Mouse (Mus musculus) CH12.LX (cell line): ENCODE results near the gene Cyth3.

Experiments
- CHD1 ChIP-seq: IDR thresholded peaks from 2 replicates; pipeline ENCODE4 v1.6.1; 2012; ENCODE audit warnings: low read depth, low read length, improper control_type of control experiment, inconsistent platforms
- CTCF ChIP-seq, 2 experiments: IDR thresholded peaks in 1 of 2; conservative IDR thresholded peaks in 1 of 2; 2 replicates each; pipeline ENCODE4 v1.5.1; 2011 to 2012; ENCODE audit warnings: low read depth in 2 of 2, low read length in 2 of 2, improper control_type of control experiment in 1 of 2, inconsistent platforms in 1 of 2, mild to moderate bottlenecking in 1 of 2, moderate library complexity in 1 of 2
- ELF1 ChIP-seq: IDR thresholded peaks from 2 replicates; pipeline ENCODE4 v1.6.1; 2014; ENCODE audit warnings: low read depth, mild to moderate bottlenecking, inconsistent platforms, low read length, improper control_type of control experiment
- EP300 ChIP-seq: IDR thresholded peaks from 2 replicates; pipeline ENCODE4 v1.6.1; 2011; ENCODE audit warnings: low read length, improper control_type of control experiment
- HCFC1 ChIP-seq: IDR thresholded peaks from 2 replicates; pipeline ENCODE4 v1.6.1; 2012; ENCODE audit warnings: low read depth, mild to moderate bottlenecking, inconsistent platforms, low read length, improper control_type of control experiment
- MAFK ChIP-seq: IDR thresholded peaks from 2 replicates; pipeline ENCODE4 v1.6.1; 2011; ENCODE audit warnings: low read length, improper control_type of control experiment; ENCODE audit not compliant: insufficient replicate concordance
- MAX ChIP-seq: IDR thresholded peaks from 2 replicates; pipeline ENCODE4 v1.6.1; 2011; ENCODE audit warnings: low read length, improper control_type of control experiment
- MAZ ChIP-seq: IDR thresholded peaks from 2 replicates; pipeline ENCODE4 v1.6.1; 2012; ENCODE audit warnings: low read depth, mild to moderate bottlenecking, inconsistent platforms, low read length, improper control_type of control experiment, moderate library complexity
- MXI1 ChIP-seq: IDR thresholded peaks from 2 replicates; pipeline ENCODE4 v1.6.1; 2011; ENCODE audit warnings: mild to moderate bottlenecking, low read depth, low read length, improper control_type of control experiment
- POLR2A ChIP-seq: IDR thresholded peaks from 2 replicates; pipeline ENCODE4 v1.6.1; 2011; ENCODE audit warnings: low read depth, mild to moderate bottlenecking, improper control_type of control experiment, low read length
- POLR2AphosphoS2 ChIP-seq: IDR thresholded peaks from 2 replicates; pipeline ENCODE4 v1.6.1; 2011; ENCODE audit warnings: low read depth, low read length, improper control_type of control experiment
- TCF12 ChIP-seq: IDR thresholded peaks from 2 replicates; pipeline ENCODE4 v1.6.1; 2014; ENCODE audit warnings: low read depth, mild to moderate bottlenecking, inconsistent platforms, low read length, improper control_type of control experiment
- ZMIZ1 ChIP-seq: IDR thresholded peaks from 2 replicates; pipeline ENCODE4 v1.6.1; 2012; ENCODE audit warnings: low read depth, mild to moderate bottlenecking, inconsistent platforms, low read length, improper control_type of control experiment
- ZNF384 ChIP-seq: IDR thresholded peaks from 2 replicates; pipeline ENCODE4 v1.6.1; 2012; ENCODE audit warnings: low read depth, low read length, improper control_type of control experiment, inconsistent platforms

GRCm38 (mm10) chr5:143630738-143631137 lies 8.5 kb downstream of the Cyth3 start:
- TF ChIP-seq CTCF (conservative IDR thresholded peaks at IDR 0.05 in 1 of 2, IDR thresholded peaks at IDR 0.05 in 1 of 2; ENCODE audit: low read depth in 2 of 2, low read length in 2 of 2), result no peak
- TF ChIP-seq ZNF384, result no peak
- TF ChIP-seq POLR2AphosphoS2, result no peak
- no peak for TF ChIP-seq EP300
- TF ChIP-seq HCFC1, result no peak
- TF ChIP-seq POLR2A, result no peak
- TF ChIP-seq MAZ, result no peak
- TF ChIP-seq ELF1, result no peak
- TF ChIP-seq ZMIZ1, result no peak
- no peak for TF ChIP-seq MXI1
- TF ChIP-seq TCF12, result no peak
- no peak for TF ChIP-seq MAFK
- TF ChIP-seq CHD1, result no peak
- no peak for TF ChIP-seq MAX
